Mouse (Mus musculus) urinary bladder, adult 18-20 months (tissue): Measurements from ENCODE around the gene Frmpd1.

Experiments used
- DNase-seq, 2 experiments: peaks; one replicate each; pipeline ENCODE4 v3.0.0; 2022; ENCODE audit warnings: low spot score in 2 of 2, mixed read lengths in 2 of 2

Gene Frmpd1

DNA sequence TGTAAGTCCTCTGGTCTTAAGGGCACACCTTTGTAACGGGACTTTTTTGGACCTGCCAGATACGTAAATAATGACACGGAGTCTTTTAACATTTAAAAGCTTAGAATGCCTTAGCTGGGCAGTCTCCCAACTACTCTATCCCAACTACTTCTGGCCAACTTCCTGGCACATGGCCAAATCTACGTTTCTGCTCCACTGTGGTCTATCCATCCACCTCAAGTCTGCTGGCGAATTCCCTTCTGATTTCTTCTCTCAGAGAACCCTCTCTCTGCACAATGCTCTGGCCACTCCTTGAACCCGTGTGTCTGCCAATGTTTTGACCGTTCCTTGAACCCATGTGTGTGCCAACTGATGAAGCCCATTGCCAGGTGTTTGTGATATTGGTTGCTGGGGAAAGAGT, 146.5 kb downstream of the Frmpd1 start:
- DNase-seq = no peak

DNA sequence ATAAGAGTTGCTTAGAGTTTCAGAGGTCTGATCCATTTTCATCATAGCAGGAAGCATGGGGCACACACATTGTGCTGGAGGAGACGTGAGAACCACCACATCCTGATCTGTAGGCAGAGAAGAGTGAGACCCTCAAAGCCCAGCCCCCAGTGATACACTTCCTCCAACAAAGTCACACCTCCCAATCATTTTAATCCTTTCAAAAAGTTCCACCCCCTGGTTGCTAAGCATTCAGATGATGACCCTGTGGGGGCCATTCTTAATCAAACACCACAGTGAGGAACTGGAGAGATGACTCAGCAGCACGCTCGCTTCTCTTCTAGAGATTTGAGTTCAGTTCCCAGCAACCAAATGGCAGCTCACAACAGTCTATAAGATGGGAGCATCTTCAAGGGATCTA, 147.8 kb downstream of the Frmpd1 start:
- no peak for DNase-seq
